Mouse (Mus musculus) lung, adult 10 weeks (tissue): Measurements from ENCODE around the gene Dapp1. TPM values are rescaled to one million over a fixed set of nuclear protein-coding genes. Genes with fewer than 3 reads are reported as not detected.

Experiments
- polyA plus RNA-seq: library from polyadenylated mRNA; stranded (reverse); fragments of 350-450 nt; fragmentation: Illumina TruSeq; extraction: RNeasy Lipid Tissue Mini Kit (QIAGEN cat#74804); gene quantifications from one replicate; pipeline ENCODE4 v1.2.3, GENCODE M21; 2014; ENCODE audit warnings: low read depth, low replicate concordance; ENCODE audit not compliant: insufficient read depth

Gene Dapp1
- 7.6 TPM for polyA plus RNA-seq

GRCm38 (mm10) chr3:137981382-137981750 lies at the start of gene Dapp1:
TSS of gene Dapp1 (minus strand) at chr3:137981545.

DNA sequence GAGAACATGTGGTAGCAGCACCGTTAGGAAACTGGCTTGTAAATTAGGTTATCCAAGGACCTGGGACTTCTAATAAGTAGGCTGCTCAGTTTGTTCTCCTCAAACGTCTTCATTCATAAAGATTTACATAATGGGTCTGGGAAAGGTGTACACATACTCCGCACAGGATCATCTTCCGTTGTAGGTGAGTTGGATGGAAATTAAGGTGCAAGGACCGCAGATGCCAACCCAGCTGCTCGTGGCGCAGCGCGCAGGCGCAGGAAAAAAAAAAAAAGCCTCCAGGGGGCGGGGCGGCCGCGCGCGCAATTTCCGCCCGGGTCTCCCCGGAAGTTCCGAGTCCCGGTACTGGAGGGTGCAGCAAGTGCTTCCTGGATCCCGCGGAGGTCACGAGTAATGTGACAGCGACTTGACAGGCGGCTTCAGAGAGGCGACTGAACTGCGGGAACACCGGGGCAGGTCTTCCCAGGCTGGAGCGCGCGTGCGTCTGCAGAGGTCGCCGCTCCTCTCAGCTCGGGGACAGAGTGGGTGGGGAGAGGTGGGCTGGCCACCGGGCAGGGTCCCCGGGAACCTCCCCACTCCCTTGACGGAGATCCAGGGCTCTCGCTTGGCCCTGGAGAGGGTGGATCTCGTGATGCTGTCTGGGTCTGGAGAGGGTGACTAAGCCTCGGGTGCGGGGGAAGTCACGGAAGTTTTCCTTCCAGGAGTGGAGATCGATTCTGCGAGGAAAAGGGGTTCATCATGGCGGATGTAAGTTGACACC lies 63.0 kb downstream of the Dapp1 start, which contains the start of gene Lamtor3:
TSS of gene Lamtor3 (plus strand) at position 335 of the 760 bp plus-strand sequence.

Other genes starting within 250 kb of the Dapp1 start
- gene H2afz, start 117.1 kb downstream of the Dapp1 start, polyA plus RNA-seq = 257 TPM
- 4.3 TPM for gene Dnajb14, start 113.9 kb downstream of the Dapp1 start, polyA plus RNA-seq
- 73.6 TPM for gene Lamtor3, start 63.0 kb downstream of the Dapp1 start, polyA plus RNA-seq
- 0.15 TPM for gene 1110002E22Rik, start 83.5 kb upstream of the Dapp1 start, polyA plus RNA-seq
- not detected for gene Gm5105, start 85.8 kb upstream of the Dapp1 start, polyA plus RNA-seq
- 2.6 TPM for gene Trmt10a, start 161.9 kb upstream of the Dapp1 start, polyA plus RNA-seq
- gene Mttp, start 163.4 kb upstream of the Dapp1 start, polyA plus RNA-seq = 0.94 TPM
- gene 4930579F01Rik, start 212.3 kb upstream of the Dapp1 start, polyA plus RNA-seq = not detected
- 11.1 TPM for gene Adh7, start 236.2 kb upstream of the Dapp1 start, polyA plus RNA-seq